Mouse (Mus musculus): ENCODE results near the gene Ptprg.

Ptprg gene

DNA sequence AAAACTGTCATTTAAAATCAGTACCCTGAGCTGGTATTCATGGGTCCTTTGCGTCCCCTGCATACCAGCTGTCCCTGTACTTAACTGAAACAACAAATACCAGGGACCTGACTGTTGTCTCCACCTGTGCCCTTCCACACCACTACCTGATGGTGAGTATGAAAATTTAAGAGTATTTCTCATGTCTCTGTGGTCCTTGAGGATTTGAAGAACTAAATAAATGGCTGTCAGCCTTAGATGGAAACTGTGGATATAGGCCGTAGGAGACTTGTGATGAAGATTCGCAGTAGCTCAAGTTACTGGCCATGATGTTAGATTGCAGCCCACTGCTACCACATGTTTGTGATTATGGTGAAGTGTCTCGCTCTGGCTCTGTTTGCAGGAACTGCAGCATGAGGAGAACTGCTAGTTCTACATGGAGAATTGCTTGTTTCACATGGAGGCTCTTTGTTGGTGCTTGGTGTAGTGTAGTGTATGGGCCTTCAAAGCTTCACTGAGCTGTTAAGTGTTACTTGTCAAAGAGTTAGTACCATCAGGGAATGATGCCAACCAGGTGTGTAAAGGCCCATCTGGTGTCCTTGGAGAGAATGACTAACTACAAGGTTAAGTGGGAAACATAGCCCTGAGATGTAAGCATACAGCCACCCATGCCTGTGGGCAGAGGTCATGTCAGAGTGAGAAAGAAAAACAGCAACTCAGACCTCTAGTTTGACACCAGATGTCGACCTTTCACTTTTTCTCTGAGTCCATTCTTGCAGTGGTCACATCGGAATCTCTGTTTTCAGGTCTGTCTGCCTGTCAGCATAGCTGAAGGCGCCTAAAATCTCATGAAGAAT is 518.9 kb downstream of the Ptprg start:
- Histone ChIP-seq H3K4me1 (replicated peaks; ENCODE audit: low read depth, low read length) (no peaks in the 10 kb centered on the region), H3K27me3 (ENCODE audit: insufficient read depth, low read length) (no peaks in the 10 kb centered on the region), H3K36me3 (ENCODE audit: insufficient read depth, low read length) (peaks cover 36% of the 10 kb centered on the region), H3K9me3 (ENCODE audit: low read length) (peaks cover 98% of the 10 kb centered on the region), H3K4me3 (replicated peaks; ENCODE audit: low read length) (no peak overlapping the region)
- no peak for TF ChIP-seq NANOG (IDR thresholded peaks at IDR 0.05; ENCODE audit: borderline replicate concordance, low read length)
- no peak for TF ChIP-seq CTCF (conservative IDR thresholded peaks at IDR 0.05; ENCODE audit: low read length)
- no peak for TF ChIP-seq POU5F1 (IDR thresholded peaks at IDR 0.05; ENCODE audit: borderline replicate concordance, low read length)

DNA sequence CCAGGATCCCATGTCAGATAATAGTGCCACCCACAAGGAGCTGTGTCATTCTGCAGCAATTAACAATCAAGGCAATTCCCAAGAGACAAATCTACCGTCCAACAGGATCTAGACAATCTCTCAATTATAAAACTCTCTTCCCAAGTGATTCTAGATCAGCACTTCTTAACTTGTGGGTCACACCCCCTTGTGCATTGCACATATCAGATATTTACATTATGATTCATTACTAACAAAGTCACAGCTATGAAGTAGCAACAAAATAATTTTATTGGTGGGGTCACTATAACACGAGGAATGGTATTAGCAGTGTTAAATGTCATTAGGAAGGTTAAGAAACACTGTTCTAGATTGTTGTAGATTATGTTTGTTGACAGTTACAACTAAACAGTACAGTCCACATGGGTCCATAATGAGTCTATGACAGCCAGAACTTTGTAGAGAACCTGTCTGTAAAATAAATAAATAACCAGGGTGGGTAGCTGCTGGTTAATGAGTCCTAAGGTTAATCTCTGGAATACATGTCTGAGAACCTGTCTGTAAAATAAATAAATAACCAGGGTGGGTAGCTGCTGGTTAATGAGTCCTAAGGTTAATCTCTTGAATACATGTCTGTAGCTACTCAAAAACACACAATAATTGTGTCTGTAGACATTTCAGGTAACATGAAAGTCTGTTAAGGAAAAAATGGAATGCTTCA is 520.2 kb downstream of the Ptprg start:
- H3K9me3 ChIP-seq (ENCODE audit: low read length), result peaks cover 95% of the 10 kb centered on the region
- H3K4me1 ChIP-seq (replicated peaks; ENCODE audit: low read depth, low read length), result no peaks in the 10 kb centered on the region
- no peaks in the 10 kb centered on the region for H3K27me3 ChIP-seq (ENCODE audit: insufficient read depth, low read length)
- no peak overlapping the region for H3K4me3 ChIP-seq (replicated peaks; ENCODE audit: low read length)
- TF ChIP-seq POU5F1 (IDR thresholded peaks at IDR 0.05; ENCODE audit: borderline replicate concordance, low read length) (no peak), CTCF (conservative IDR thresholded peaks at IDR 0.05; ENCODE audit: low read length) (no peak)
- peaks cover 40% of the 10 kb centered on the region for H3K36me3 ChIP-seq (ENCODE audit: insufficient read depth, low read length)

DNA sequence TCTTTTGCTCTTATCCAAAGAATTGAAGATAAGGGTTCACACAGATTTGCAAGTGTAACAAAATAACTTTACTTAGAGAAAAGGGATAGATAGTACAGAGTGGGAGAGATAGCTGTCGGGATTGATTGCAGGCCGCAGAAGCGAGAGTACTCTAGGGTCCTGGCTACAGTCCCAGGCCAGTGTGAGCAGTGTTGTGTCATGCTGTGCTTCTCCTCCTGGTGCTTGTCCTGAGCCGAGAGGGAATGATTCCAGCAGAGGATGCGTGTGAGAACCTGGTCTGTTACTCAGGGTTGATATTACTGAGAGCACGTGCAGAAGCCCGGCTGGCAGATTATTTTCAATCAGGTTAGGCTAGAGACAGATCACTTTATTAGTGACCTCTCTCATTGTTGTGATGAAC is 523.9 kb downstream of the Ptprg start:
- Histone ChIP-seq H3K9me3 (ENCODE audit: low read length) (peaks cover 62% of the 10 kb centered on the region), H3K27me3 (ENCODE audit: insufficient read depth, low read length) (no peaks in the 10 kb centered on the region), H3K4me1 (replicated peaks; ENCODE audit: low read depth, low read length) (no peaks in the 10 kb centered on the region), H3K4me3 (replicated peaks; ENCODE audit: low read length) (no peak overlapping the region), H3K36me3 (ENCODE audit: insufficient read depth, low read length) (peaks cover 17% of the 10 kb centered on the region; the same call in 1 of the 2 replicates)
- TF ChIP-seq NANOG (IDR thresholded peaks at IDR 0.05; ENCODE audit: borderline replicate concordance, low read length) (no peak), POU5F1 (IDR thresholded peaks at IDR 0.05; ENCODE audit: borderline replicate concordance, low read length) (no peak), CTCF (conservative IDR thresholded peaks at IDR 0.05; ENCODE audit: low read length) (no peak)

DNA sequence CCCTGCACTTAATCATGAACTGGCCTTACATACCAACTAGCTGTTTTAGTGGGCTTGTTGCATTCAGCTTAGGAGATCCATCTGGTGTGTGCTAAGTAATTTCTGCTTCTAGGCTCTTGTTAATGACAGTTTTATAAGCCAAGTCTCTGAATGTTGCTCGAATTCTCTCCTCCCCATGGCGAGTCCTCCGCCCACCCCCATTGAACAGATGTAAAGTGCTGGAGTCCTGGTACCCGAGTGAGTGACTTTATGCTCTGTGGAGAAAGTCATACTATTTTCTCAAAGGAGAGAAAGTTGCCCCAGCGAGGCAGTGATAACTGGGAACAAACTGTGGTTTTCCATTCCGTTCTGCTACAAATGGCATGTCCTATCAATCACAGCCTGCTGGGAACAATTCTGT is 525.9 kb downstream of the Ptprg start:
- Histone ChIP-seq H3K27me3 (ENCODE audit: insufficient read depth, low read length) (no peaks in the 10 kb centered on the region), H3K9me3 (ENCODE audit: low read length) (peaks cover 42% of the 10 kb centered on the region), H3K36me3 (ENCODE audit: insufficient read depth, low read length) (peaks cover 11% of the 10 kb centered on the region; the same call in 1 of the 2 replicates), H3K4me3 (replicated peaks; ENCODE audit: low read length) (no peak overlapping the region), H3K4me1 (replicated peaks; ENCODE audit: low read depth, low read length) (no peaks in the 10 kb centered on the region)
- TF ChIP-seq POU5F1 (IDR thresholded peaks at IDR 0.05; ENCODE audit: borderline replicate concordance, low read length) (no peak), CTCF (conservative IDR thresholded peaks at IDR 0.05; ENCODE audit: low read length) (no peak), NANOG (IDR thresholded peaks at IDR 0.05; ENCODE audit: borderline replicate concordance, low read length) (no peak)

DNA sequence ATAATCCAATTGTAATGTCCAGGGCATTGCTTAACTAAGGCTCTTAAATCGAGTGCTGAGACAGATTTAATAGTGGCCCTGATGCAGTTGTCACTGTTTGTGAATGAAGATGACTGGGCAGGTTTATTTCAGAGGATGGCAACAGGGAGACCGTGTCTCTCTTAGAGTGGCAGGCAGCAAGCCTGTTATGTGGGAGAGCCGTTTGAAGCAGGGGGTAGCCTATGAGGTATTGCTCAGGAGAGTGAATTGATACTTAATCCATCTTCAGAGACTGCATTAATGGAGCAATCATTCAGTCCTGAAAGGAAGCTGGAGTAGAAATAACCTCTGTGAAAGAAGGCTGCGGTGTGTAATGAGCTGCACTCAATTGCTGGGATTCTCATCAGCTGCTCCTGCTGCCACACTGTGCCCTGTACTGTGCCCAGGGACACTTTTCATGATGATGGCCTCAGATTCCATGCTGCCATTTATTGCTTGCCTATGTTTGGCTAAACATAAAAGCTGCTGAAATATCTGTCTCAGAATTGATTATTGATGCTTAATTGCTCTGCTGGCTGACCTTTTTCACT is 526.6 kb downstream of the Ptprg start:
- H3K9me3 ChIP-seq (ENCODE audit: low read length), result peaks cover 41% of the 10 kb centered on the region
- no peaks in the 10 kb centered on the region for H3K27me3 ChIP-seq (ENCODE audit: insufficient read depth, low read length)
- H3K4me3 ChIP-seq (replicated peaks; ENCODE audit: low read length), result no peak overlapping the region
- no peaks in the 10 kb centered on the region for H3K4me1 ChIP-seq (replicated peaks; ENCODE audit: low read depth, low read length)
- peaks cover 9% of the 10 kb centered on the region; the same call in 1 of the 2 replicates for H3K36me3 ChIP-seq (ENCODE audit: insufficient read depth, low read length)
- TF ChIP-seq POU5F1 (IDR thresholded peaks at IDR 0.05; ENCODE audit: borderline replicate concordance, low read length), result no peak
- no peak for TF ChIP-seq CTCF (conservative IDR thresholded peaks at IDR 0.05; ENCODE audit: low read length)
- TF ChIP-seq NANOG (IDR thresholded peaks at IDR 0.05; ENCODE audit: borderline replicate concordance, low read length), result no peak

DNA sequence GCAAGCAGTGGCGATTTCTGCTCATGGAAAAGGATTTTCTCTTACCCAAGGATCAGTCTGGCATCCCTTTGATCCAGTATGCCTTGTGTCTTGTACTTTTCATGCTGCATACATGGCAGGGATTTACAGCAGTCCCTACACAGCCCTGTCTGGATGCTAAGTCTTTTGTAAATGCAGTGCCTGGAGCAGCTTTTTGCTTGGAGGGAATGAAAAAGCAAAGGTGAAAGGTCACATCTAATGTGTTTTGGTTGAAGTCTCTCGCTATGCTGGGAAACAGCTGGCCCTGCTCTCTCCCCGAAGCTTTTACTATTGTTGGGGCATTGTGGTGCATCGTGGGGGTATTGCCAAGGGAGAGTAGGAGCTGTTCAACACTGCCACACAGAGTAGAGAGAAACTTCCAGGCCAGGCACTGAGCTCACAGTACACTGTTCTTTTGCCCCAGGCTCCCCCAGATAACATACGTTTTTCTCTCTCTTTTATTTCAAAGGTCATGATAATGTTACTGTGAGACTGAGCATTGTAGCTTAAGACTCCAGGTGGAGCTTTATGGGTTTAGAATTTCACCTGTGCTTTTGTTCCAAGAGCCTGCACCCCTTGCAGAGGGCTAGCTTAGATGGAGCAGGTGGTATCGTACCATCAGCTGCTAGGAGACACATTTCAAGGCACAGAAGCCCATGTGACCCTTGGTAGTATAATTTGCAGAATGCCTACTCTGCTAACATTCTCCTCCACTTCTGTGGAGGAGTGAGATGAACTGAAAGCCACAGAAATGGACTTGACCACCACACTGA is 529.0 kb downstream of the Ptprg start:
- no peak overlapping the region for H3K4me3 ChIP-seq (replicated peaks; ENCODE audit: low read length)
- H3K27me3 ChIP-seq (ENCODE audit: insufficient read depth, low read length), result no peaks in the 10 kb centered on the region
- no peaks in the 10 kb centered on the region for H3K4me1 ChIP-seq (replicated peaks; ENCODE audit: low read depth, low read length)
- peaks cover 4% of the 10 kb centered on the region; the same call in 1 of the 2 replicates for H3K36me3 ChIP-seq (ENCODE audit: insufficient read depth, low read length)
- H3K9me3 ChIP-seq (ENCODE audit: low read length), result peaks cover 28% of the 10 kb centered on the region; the same call in 1 of the 2 replicates
- TF ChIP-seq NANOG (IDR thresholded peaks at IDR 0.05; ENCODE audit: borderline replicate concordance, low read length) (no peak), POU5F1 (IDR thresholded peaks at IDR 0.05; ENCODE audit: borderline replicate concordance, low read length) (no peak), CTCF (conservative IDR thresholded peaks at IDR 0.05; ENCODE audit: low read length) (no peak)

DNA sequence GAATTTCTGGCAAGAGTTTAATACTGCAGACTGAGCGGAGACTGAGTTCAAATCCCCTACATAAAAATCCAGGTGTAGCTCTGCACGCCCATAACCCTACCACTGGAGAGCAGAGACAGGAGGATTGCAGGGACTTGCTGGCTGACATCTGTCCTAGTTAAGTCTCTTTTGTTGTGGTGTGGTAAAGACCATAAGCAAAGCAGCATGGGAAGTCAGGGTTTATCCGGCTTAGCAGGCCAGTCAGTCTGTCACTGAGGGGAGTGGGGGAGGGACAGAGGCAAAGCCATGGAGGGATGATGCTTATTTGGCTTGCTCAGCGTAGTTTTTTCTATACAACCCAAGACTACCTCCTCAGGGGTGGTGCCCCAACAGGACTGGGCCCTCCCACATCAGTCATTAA is 530.7 kb downstream of the Ptprg start:
- no peaks in the 10 kb centered on the region for H3K4me1 ChIP-seq (replicated peaks; ENCODE audit: low read depth, low read length)
- H3K36me3 ChIP-seq (ENCODE audit: insufficient read depth, low read length), result no peaks in the 10 kb centered on the region
- no peaks in the 10 kb centered on the region for H3K27me3 ChIP-seq (ENCODE audit: insufficient read depth, low read length)
- TF ChIP-seq NANOG (IDR thresholded peaks at IDR 0.05; ENCODE audit: borderline replicate concordance, low read length), result no peak
- TF ChIP-seq CTCF (conservative IDR thresholded peaks at IDR 0.05; ENCODE audit: low read length), result no peak
- no peak for TF ChIP-seq POU5F1 (IDR thresholded peaks at IDR 0.05; ENCODE audit: borderline replicate concordance, low read length)
- H3K9me3 ChIP-seq (ENCODE audit: low read length), result peaks cover 21% of the 10 kb centered on the region; the same call in 1 of the 2 replicates
- H3K4me3 ChIP-seq (replicated peaks; ENCODE audit: low read length), result no peak overlapping the region

All from E14TG2a.4 (cell line).